Mouse (Mus musculus): ENCODE measurements at regions not wholly inside any gene's neighbourhood (a gene's known extent, or its start where the extent isn't known, plus 50 kb on each side); places are given as distances from the start of the nearest gene placed in this dataset.

DNA sequence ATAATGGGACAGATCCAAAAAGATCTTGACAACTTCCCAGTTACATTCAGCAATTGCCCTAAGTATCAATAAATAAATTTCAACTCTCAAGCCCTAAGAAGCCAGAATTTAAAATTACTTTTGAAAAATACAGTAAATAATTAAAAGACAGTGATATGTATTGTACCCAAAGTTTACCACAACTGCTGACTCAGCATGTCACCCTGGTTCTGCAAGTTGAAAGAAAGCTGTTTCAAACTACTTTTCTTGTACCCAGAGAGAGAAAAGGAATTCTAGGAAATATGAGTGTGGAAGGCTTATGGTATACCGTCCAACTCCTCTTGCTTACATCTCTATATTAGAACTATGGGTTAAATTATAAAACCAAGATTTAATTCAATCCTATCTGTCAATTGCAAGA lies 248.9 kb upstream of the Slc7a11 start:
- no peak for ATAC-seq (ENCODE audit: low FRiP score)
- Histone ChIP-seq H3K4me3 (replicated peaks; ENCODE audit: low read length) (no peak overlapping the region), H3K9me3 (ENCODE audit: control insufficient read depth, low read length) (no peaks in the 10 kb centered on the region), H3K9ac (no peak overlapping the region), H3K27me3 (ENCODE audit: control insufficient read depth, insufficient read depth, low read length) (no peaks in the 10 kb centered on the region), H3K27ac (no peak overlapping the region), H3K4me1 (replicated peaks; ENCODE audit: control insufficient read depth, insufficient read depth, low read length) (peaks cover 3% of the 10 kb centered on the region; the same call in 1 of the 2 replicates), H3K4me2 (replicated peaks) (no peak overlapping the region), H3K36me3 (replicated peaks; ENCODE audit: control insufficient read depth, insufficient read depth) (no peaks in the 10 kb centered on the region)
- DNase-seq (ENCODE audit: low spot score): no peak
- WGBS: 100% methylated on average over 1 of the region's 1 CpGs

DNA sequence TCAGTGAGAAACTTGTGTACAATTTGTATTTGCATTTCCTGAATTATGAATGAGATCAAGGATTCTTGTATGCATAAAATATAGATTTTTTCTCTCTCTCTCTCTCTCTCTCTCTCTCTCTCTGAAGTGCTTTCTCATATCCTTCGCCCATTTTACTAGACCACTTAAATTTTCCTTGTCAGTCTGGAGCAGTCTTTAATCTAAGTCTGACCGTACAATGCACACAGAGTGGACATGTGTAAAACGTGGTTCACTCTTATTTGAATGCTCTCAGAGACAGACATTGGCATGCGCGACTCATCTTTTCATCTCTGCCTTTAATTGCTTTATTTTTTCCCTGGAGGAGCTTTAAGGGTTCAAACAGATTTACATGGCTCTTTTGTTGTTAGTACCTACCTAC lies 247.3 kb upstream of the Slc7a11 start:
- peaks cover 3% of the 10 kb centered on the region; the same call in 1 of the 2 replicates for H3K4me1 ChIP-seq (replicated peaks; ENCODE audit: control insufficient read depth, insufficient read depth, low read length)
- H3K4me2 ChIP-seq (replicated peaks): no peak overlapping the region
- no peak overlapping the region for H3K9ac ChIP-seq
- no peak for ATAC-seq (ENCODE audit: low FRiP score)
- no peaks in the 10 kb centered on the region for H3K27me3 ChIP-seq (ENCODE audit: control insufficient read depth, insufficient read depth, low read length)
- DNase-seq (ENCODE audit: low spot score): no peak
- no peak overlapping the region for H3K4me3 ChIP-seq (replicated peaks; ENCODE audit: low read length)
- H3K27ac ChIP-seq: no peak overlapping the region
- no peaks in the 10 kb centered on the region for H3K9me3 ChIP-seq (ENCODE audit: control insufficient read depth, low read length)
- 68% methylated on average over 5 of the region's 5 CpGs for WGBS
- H3K36me3 ChIP-seq (replicated peaks; ENCODE audit: control insufficient read depth, insufficient read depth): no peaks in the 10 kb centered on the region

DNA sequence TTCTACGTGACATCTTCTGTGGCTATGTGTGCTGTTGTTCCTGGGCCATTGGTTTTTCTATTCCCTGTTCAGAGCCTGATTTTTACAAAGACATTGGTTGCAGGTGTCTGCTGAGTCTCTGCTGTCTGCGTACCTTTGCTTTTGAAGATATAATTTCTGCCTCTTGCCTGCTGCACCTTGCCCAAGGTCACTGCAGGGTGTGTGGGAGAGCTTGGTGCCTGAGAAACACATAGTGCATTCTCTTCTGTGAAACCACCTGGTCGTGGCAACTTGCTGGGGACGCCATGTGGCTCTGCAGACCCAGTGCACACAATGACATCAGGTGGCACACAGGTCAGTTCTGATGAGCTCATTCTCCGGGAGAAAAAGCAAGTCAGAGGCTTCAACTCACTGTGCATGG lies 246.0 kb upstream of the Slc7a11 start:
- no peak overlapping the region for H3K4me2 ChIP-seq (replicated peaks)
- no peak for DNase-seq (ENCODE audit: low spot score)

DNA sequence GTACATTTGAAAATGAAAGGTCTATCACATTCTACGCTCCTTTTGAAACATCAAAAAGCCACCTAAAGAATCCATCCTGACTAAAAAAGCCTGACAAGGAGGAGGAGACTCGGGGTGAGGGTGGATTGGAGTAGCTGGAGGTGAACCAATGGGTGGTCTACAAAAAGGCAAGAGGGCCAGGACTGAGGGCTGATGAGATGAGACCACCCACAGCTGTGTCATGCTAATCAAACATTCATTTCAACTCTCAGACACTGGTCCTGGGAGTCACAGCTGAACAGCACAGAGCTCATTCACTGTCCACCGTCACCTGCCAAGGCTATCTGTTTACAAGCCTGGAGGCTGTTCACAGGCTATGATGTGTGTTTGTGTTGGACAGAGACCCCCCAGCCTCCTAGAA lies 244.3 kb upstream of the Slc7a11 start:
- no peak overlapping the region for H3K4me3 ChIP-seq (replicated peaks; ENCODE audit: low read length)
- 48% methylated on average over 3 of the region's 3 CpGs for WGBS
- H3K4me2 ChIP-seq (replicated peaks): no peak overlapping the region
- no peaks in the 10 kb centered on the region for H3K4me1 ChIP-seq (replicated peaks; ENCODE audit: control insufficient read depth, insufficient read depth, low read length)
- no peak for DNase-seq (ENCODE audit: low spot score)
- no peaks in the 10 kb centered on the region for H3K36me3 ChIP-seq (replicated peaks; ENCODE audit: control insufficient read depth, insufficient read depth)
- no peak overlapping the region for H3K9ac ChIP-seq
- no peak overlapping the region for H3K27ac ChIP-seq
- H3K9me3 ChIP-seq (ENCODE audit: control insufficient read depth, low read length): no peaks in the 10 kb centered on the region
- no peaks in the 10 kb centered on the region for H3K27me3 ChIP-seq (ENCODE audit: control insufficient read depth, insufficient read depth, low read length)
- ATAC-seq (ENCODE audit: low FRiP score): peak; percentile 17; the same call in 1 of the 2 replicates

More for the DNA sequence above, 246.0 kb upstream of the Slc7a11 start:
- H3K9ac ChIP-seq: no peak overlapping the region
- H3K27ac ChIP-seq: no peak overlapping the region
- no peaks in the 10 kb centered on the region for H3K36me3 ChIP-seq (replicated peaks; ENCODE audit: control insufficient read depth, insufficient read depth)
- no peak overlapping the region for H3K4me3 ChIP-seq (replicated peaks; ENCODE audit: low read length)
- ATAC-seq (ENCODE audit: low FRiP score): no peak
- WGBS: 86% methylated on average over 5 of the region's 5 CpGs
- H3K27me3 ChIP-seq (ENCODE audit: control insufficient read depth, insufficient read depth, low read length): no peaks in the 10 kb centered on the region
- no peaks in the 10 kb centered on the region for H3K4me1 ChIP-seq (replicated peaks; ENCODE audit: control insufficient read depth, insufficient read depth, low read length)
- H3K9me3 ChIP-seq (ENCODE audit: control insufficient read depth, low read length): no peaks in the 10 kb centered on the region

DNA sequence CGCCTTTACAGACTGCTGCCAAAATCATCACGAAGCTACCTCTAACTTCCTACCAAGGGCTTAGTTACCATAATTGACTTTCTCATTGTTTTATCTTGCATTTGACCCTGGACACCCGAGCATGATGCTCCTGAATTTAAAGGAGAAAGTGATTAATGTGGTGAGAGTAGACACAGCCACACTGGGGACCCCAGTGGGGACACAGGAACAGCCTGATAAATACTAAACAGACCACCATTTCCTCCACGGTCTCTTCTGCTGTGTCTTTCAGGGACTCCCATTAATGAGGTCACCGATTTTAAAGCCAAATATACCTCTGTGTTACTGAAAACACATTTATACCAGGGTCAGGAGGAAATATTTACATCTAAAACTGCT lies 235.2 kb upstream of the Slc7a11 start:
- no peak overlapping the region for H3K9ac ChIP-seq
- peak; percentile 49 for ATAC-seq (ENCODE audit: low FRiP score)
- H3K4me2 ChIP-seq (replicated peaks): 0 out of 2 replicates have a peak overlapping the region, but pooled peaks have one; percentile 25
- peaks cover 21% of the 10 kb centered on the region for H3K4me1 ChIP-seq (replicated peaks; ENCODE audit: control insufficient read depth, insufficient read depth, low read length)
- H3K4me3 ChIP-seq (replicated peaks; ENCODE audit: low read length): no peak overlapping the region
- peak overlapping the region; percentile 67; the same call in 1 of the 2 replicates for H3K27ac ChIP-seq
- H3K36me3 ChIP-seq (replicated peaks; ENCODE audit: control insufficient read depth, insufficient read depth): no peaks in the 10 kb centered on the region
- H3K9me3 ChIP-seq (ENCODE audit: control insufficient read depth, low read length): no peaks in the 10 kb centered on the region
- no peaks in the 10 kb centered on the region for H3K27me3 ChIP-seq (ENCODE audit: control insufficient read depth, insufficient read depth, low read length)
- 21% methylated on average over 5 of the region's 5 CpGs for WGBS
- no peak for DNase-seq (ENCODE audit: low spot score)

DNA sequence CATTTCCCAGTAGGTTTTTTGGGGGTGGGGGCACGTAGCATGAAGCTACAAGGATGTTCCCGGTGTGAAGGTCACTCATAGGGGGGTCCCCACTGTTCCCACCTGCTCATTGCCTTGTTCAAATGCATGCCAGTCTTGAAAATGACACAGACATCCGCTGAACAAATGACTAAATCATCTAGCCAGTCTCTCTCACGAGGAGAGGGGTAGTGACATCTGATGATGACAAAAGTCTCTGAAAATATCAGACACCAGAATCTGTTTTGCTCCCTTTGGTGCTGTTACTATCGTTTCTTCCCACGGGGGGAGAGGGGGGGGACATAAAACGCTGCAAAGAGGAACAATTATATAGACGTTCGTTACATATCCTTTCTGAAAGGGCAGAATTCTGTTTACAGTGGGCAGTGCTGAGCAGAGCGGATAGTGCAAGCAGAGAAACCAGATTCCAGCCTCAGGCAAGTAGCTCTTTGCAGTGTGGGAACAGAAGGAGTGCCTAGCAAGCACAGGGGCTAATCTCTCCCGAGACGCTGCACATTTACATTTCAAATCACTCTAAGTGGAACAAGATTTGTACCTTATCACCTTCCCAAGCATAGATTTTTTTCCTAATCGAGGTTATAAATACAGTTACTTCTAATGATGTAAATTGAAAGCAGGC lies 234.7 kb upstream of the Slc7a11 start:
- Histone ChIP-seq H3K27ac (peak overlapping the region; percentile 67), H3K9me3 (ENCODE audit: control insufficient read depth, low read length) (no peaks in the 10 kb centered on the region), H3K4me3 (replicated peaks; ENCODE audit: low read length) (no peak overlapping the region), H3K4me2 (replicated peaks) (peak overlapping the region; percentile 25), H3K27me3 (ENCODE audit: control insufficient read depth, insufficient read depth, low read length) (no peaks in the 10 kb centered on the region), H3K36me3 (replicated peaks; ENCODE audit: control insufficient read depth, insufficient read depth) (no peaks in the 10 kb centered on the region), H3K9ac (no peak overlapping the region), H3K4me1 (replicated peaks; ENCODE audit: control insufficient read depth, insufficient read depth, low read length) (peaks cover 21% of the 10 kb centered on the region)
- peak; percentile 60 for DNase-seq (ENCODE audit: low spot score)
- ATAC-seq (ENCODE audit: low FRiP score): peak; percentile 76
- WGBS: 28% methylated on average over 13 of the region's 13 CpGs

DNA sequence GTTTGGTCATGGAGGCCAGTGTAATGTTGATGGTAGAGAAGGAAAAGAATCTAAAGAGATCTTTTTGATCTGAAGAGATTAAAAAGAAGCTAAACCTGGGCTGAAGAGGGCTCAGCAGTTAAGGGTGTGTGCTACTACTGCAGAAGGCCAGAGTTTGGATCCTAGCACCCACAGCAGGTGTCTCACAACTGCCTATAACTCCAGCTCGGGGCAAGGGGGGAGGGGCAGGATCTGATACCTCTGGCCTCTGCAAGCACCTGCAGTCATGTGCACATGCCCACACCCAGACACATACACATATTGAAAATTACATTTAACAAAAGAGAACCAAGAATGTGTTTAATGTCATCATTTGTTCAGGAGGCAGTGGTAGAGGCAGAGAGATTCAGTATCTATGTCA lies 232.4 kb upstream of the Slc7a11 start:
- Histone ChIP-seq H3K27ac (no peak overlapping the region), H3K27me3 (ENCODE audit: control insufficient read depth, insufficient read depth, low read length) (no peaks in the 10 kb centered on the region), H3K9me3 (ENCODE audit: control insufficient read depth, low read length) (no peaks in the 10 kb centered on the region), H3K36me3 (replicated peaks; ENCODE audit: control insufficient read depth, insufficient read depth) (no peaks in the 10 kb centered on the region), H3K4me3 (replicated peaks; ENCODE audit: low read length) (no peak overlapping the region), H3K4me1 (replicated peaks; ENCODE audit: control insufficient read depth, insufficient read depth, low read length) (peaks cover 21% of the 10 kb centered on the region), H3K4me2 (replicated peaks) (no peak overlapping the region), H3K9ac (no peak overlapping the region)
- DNase-seq (ENCODE audit: low spot score) (no peak), ATAC-seq (ENCODE audit: low FRiP score) (no peak)
- WGBS: 76% methylated on average over 1 of the region's 1 CpGs

DNA sequence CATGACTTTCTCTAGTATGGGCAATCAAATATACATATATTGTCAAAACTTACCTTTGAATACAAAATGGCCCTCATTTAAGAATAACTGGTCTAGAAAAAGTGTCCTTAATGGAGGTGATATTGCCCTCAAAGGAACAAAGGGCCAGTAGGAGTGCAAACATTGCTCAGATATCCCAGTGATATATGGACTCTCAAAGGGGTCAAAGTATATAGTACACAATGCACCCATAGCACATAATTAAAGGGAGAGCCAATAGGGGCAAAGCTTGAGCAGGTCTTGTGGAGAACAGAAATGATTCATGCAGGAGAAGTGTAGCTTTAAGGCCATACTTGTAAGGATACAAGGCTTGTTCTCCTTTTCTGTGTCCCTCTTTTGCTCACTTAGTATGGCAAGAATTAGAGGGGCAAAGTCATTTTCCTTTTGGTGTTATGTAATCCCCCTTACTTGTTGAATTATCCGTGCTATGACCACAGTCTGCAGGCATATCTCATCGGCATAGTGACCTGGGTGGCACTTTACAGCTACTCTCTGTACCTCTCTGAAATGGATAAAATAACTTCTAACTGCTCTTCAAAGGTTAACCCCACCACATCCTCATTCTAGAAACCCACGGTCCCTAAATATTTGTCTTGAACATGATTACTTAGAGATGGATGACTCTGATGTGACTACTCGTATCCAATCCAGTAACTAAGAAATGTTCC lies 231.6 kb upstream of the Slc7a11 start:
- DNase-seq (ENCODE audit: low spot score) (no peak), ATAC-seq (ENCODE audit: low FRiP score) (no peak)
- Histone ChIP-seq H3K27me3 (ENCODE audit: control insufficient read depth, insufficient read depth, low read length) (no peaks in the 10 kb centered on the region), H3K4me3 (replicated peaks; ENCODE audit: low read length) (no peak overlapping the region), H3K4me2 (replicated peaks) (no peak overlapping the region), H3K9ac (no peak overlapping the region), H3K4me1 (replicated peaks; ENCODE audit: control insufficient read depth, insufficient read depth, low read length) (peaks cover 21% of the 10 kb centered on the region), H3K9me3 (ENCODE audit: control insufficient read depth, low read length) (no peaks in the 10 kb centered on the region), H3K36me3 (replicated peaks; ENCODE audit: control insufficient read depth, insufficient read depth) (no peaks in the 10 kb centered on the region), H3K27ac (no peak overlapping the region)
- 83% methylated on average over 4 of the region's 4 CpGs for WGBS

DNA sequence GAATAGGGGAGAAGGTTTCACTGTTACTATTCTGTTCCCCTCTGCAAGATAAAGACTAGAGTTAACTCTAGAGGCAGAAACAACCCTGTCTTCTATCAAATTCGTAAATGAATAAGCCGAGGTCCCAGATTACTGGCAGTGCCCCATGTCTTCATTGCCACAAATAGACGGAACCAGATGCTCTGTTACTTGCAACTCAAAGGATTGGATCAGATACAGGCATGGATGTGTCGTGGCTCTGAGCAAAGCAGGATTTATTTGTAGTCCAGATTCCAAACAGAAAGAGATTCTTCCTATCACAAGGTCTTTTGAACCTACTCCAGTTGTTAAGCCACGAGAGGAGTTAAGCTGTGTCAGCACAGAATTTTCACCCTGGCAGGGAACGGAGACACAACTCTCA lies 221.9 kb upstream of the Slc7a11 start:
- H3K27ac ChIP-seq: no peak overlapping the region
- no peaks in the 10 kb centered on the region for H3K27me3 ChIP-seq (ENCODE audit: control insufficient read depth, insufficient read depth, low read length)
- no peak overlapping the region for H3K4me2 ChIP-seq (replicated peaks)
- ATAC-seq (ENCODE audit: low FRiP score) (no peak), DNase-seq (ENCODE audit: low spot score) (no peak)
- no peak overlapping the region for H3K9ac ChIP-seq
- H3K9me3 ChIP-seq (ENCODE audit: control insufficient read depth, low read length): no peaks in the 10 kb centered on the region
- WGBS: 79% methylated on average over 6 of the region's 6 CpGs
- no peaks in the 10 kb centered on the region for H3K4me1 ChIP-seq (replicated peaks; ENCODE audit: control insufficient read depth, insufficient read depth, low read length)
- H3K36me3 ChIP-seq (replicated peaks; ENCODE audit: control insufficient read depth, insufficient read depth): no peaks in the 10 kb centered on the region
- no peak overlapping the region for H3K4me3 ChIP-seq (replicated peaks; ENCODE audit: low read length)
